Mouse (Mus musculus) heart, embryonic 14.5 days (tissue): Measurements from ENCODE around the gene Zfp444. TPM values are rescaled to one million over a fixed set of nuclear protein-coding genes. Genes with fewer than 3 reads are reported as not detected.

ENCODE experiments used
- ATAC-seq: fragments of 200-750 bp; cut with Nextera tagmentation; 2 replicates; pipeline ENCODE4 v1.8.0; 2017; ENCODE audit warnings: low read depth, moderate TSS enrichment; ENCODE audit not compliant: insufficient number of reproducible peaks, insufficient read depth, low FRiP score
- H3K27ac ChIP-seq, 2 experiments: fragments of 200-500 bp in 1 of 2; fragments of 300-500 bp in 1 of 2; sonication (generic) in 1 of 2; replicated peaks in 1 of 2; 2 replicates each; pipeline ENCODE4 v1.5.1; 2012 to 2014; ENCODE audit warnings: low read depth in 2 of 2, low read length in 2 of 2, control low read depth in 1 of 2, mild to moderate bottlenecking in 1 of 2, mixed read lengths in 1 of 2; ENCODE audit not compliant: control insufficient read depth in 1 of 2, insufficient read depth in 1 of 2
- H3K27me3 ChIP-seq: fragments of 300-500 bp; sonication (generic); 2 replicates; pipeline ENCODE4 v1.6.1; 2014; ENCODE audit warnings: mild to moderate bottlenecking, low read length, control low read depth; ENCODE audit not compliant: control insufficient read depth, insufficient read depth
- H3K36me3 ChIP-seq: fragments of 300-500 bp; sonication (generic); 2 replicates; pipeline ENCODE4 v1.6.1; 2014; ENCODE audit warnings: mild to moderate bottlenecking, control low read depth, low read length, mixed read lengths; ENCODE audit not compliant: control insufficient read depth, insufficient read depth
- H3K4me1 ChIP-seq, 2 experiments: fragments of 200-500 bp in 1 of 2; fragments of 300-500 bp in 1 of 2; sonication (generic) in 1 of 2; 2 replicates each; pipeline ENCODE4 v1.6.1; 2012 to 2014; ENCODE audit warnings: low read length in 2 of 2, control low read depth in 1 of 2, mixed read lengths in 1 of 2; ENCODE audit not compliant: control insufficient read depth in 2 of 2, insufficient read depth in 2 of 2
- H3K4me2 ChIP-seq: fragments of 300-500 bp; sonication (generic); 2 replicates; pipeline ENCODE4 v1.6.1; 2014; ENCODE audit warnings: mild to moderate bottlenecking, low read length
- H3K4me3 ChIP-seq, 2 experiments: fragments of 200-500 bp in 1 of 2; fragments of 300-500 bp in 1 of 2; sonication (generic) in 1 of 2; 2 replicates each; pipeline ENCODE4 v1.5.1; 2012 to 2014; ENCODE audit warnings: low read length in 2 of 2, mild to moderate bottlenecking in 2 of 2, control low read depth in 1 of 2, low read depth in 1 of 2, moderate library complexity in 1 of 2; ENCODE audit not compliant: control insufficient read depth in 1 of 2, insufficient read depth in 1 of 2
- H3K9ac ChIP-seq: fragments of 300-500 bp; sonication (generic); 2 replicates; pipeline ENCODE4 v1.6.1; 2014; ENCODE audit warnings: mild to moderate bottlenecking, low read length
- H3K9me3 ChIP-seq: fragments of 300-500 bp; sonication (generic); 2 replicates; pipeline ENCODE4 v1.6.1; 2016; ENCODE audit warnings: low read length, control low read depth; ENCODE audit not compliant: control insufficient read depth
- WGBS: fragments of 180-500 bp; shearing (Covaris S2); extraction: QIAGEN DNeasy Blood & Tissue Kit; methylation state at CpG from one replicate; pipeline ENCODE4 v1.1.7; 2014; 5-methylcytosine and 5-hydroxymethylcytosine counted together
- polyA plus RNA-seq: library from polyadenylated mRNA; unstranded; fragments of >200 nt; fragmentation: Nextera tagmentation; extraction: Ambion mirVana; gene quantifications from 2 replicates; pipeline ENCODE4 v1.2.1, GENCODE M21; 2014

Gene Zfp444
- polyA plus RNA-seq, 1 experiment from 2014 or later, result 29.3 TPM

DNA sequence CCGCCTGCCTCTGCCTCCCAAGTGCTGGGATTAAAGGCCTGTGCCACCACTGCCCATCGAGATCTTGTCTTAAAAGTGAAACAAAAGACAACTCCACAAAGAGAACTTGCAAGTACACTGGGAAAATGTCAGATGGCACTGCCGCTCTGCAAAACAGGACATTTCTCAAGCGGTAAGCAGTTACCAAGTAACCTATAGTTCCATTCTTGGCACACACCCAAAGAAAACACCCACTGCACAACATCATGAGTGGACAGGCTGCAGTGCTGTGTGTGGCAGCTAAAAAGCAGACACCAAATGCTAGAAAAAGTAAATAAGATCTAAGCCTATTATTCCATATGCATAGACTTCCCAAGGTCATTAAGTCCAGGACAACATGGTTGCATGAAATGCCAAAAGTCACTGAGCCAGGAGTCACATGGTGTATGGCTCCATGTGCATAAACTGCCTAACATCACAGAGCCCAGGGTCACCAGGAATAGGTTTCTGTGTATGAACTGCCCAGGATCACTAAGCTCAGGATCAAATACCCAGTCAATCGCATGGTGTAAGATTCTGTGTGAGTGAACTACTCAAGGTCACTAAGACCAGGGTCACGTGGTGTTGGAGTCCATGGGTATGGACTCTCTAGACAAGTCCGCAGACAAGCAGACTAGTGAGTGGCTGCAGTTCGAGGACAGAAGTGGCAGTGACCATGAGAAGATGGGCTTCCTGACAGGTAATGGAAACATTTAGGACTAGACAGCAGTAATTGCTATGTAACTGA, 26.4 kb upstream of the Zfp444 start:
- H3K9me3 ChIP-seq, result no peaks in the 10 kb centered on the region
- peaks cover 45 to 70% of the 10 kb centered on the region in 2 experiments for H3K4me1 ChIP-seq
- no peak overlapping the region for H3K9ac ChIP-seq
- no peak overlapping the region for H3K4me3 ChIP-seq
- H3K36me3 ChIP-seq, result peaks cover 16% of the 10 kb centered on the region
- H3K27ac ChIP-seq, result peak overlapping the region; percentile 19 to 79
- ATAC-seq, result no peak
- no peak overlapping the region; the same call in 1 of the 2 replicates for H3K4me2 ChIP-seq
- 64% methylated on average over 8 of the region's 8 CpGs for WGBS
- no peaks in the 10 kb centered on the region for H3K27me3 ChIP-seq

DNA sequence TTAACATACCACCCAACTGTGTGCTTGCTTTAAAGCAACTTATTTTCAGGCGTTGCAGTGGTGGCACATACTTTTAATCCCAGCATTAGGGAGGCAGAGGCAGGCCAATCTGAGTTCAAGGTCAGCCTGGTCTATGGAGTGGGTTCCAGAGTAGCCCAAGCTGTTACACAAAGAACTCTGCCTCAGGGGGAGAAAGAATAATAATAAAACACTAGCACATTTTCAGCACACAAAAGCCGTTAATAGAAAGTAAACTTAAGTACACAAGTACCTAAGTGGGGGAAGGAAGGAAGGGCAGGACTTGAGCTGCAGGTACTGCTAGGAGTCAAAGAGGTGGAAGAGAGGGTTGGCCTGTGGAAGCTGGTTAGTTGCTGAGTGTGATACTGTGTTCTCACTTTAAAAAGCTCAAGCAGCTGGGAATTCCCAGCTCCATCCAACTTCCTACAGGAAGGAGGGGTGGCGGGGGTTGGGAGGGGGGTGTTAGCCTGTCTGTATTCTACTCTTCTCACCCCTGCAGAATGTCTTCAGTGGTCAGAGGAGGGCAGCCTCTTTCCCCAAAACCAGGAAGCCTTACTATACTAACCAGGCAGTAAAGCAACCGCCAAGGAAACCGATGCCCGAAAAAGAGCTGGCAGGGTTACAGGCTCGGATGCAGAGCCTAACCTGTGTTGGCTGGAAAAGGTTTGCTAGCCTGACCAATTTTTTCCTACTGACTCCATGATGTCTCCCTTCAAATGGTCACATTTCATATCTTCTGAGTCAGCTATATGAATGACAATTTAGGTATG, 25.6 kb upstream of the Zfp444 start:
- no peak for ATAC-seq
- peaks cover 9% of the 10 kb centered on the region for H3K36me3 ChIP-seq
- H3K27ac ChIP-seq, result peak overlapping the region; percentile 30 to 79
- 50% methylated on average over 7 of the region's 7 CpGs for WGBS
- H3K27me3 ChIP-seq, result no peaks in the 10 kb centered on the region
- H3K9ac ChIP-seq, result 0 out of 2 replicates have a peak overlapping the region, but pooled peaks have one; percentile 13
- H3K4me1 ChIP-seq, result peaks cover 50 to 71% of the 10 kb centered on the region in 2 experiments
- no peak overlapping the region for H3K4me3 ChIP-seq
- H3K4me2 ChIP-seq, result peak overlapping the region; percentile 14
- H3K9me3 ChIP-seq, result no peaks in the 10 kb centered on the region

DNA sequence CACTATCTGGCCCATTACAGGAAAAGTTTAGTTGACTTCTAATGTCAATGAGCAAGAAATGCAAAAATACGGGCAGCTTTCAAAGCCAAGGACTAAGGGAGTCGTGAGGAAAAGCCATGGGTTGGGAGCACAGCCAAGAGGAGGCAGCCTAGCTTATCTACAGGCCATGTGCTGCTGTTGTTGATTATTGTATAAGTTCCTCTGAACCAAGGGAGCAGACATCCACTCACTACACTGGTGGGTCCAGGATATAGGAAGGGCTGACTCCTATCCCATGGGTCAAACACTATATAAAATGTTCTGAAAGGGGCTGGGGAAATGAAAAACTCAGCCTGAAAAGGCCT, 25.1 kb upstream of the Zfp444 start:
- peaks cover 51 to 76% of the 10 kb centered on the region in 2 experiments for H3K4me1 ChIP-seq
- H3K36me3 ChIP-seq, result peaks cover 3% of the 10 kb centered on the region
- H3K4me2 ChIP-seq, result peak overlapping the region; percentile 14
- ATAC-seq, result peak; percentile 36; the same call in 1 of the 2 replicates
- H3K27me3 ChIP-seq, result no peaks in the 10 kb centered on the region
- 7% methylated on average over 2 of the region's 2 CpGs for WGBS
- no peak overlapping the region for H3K9ac ChIP-seq
- H3K27ac ChIP-seq, result peak overlapping the region; percentile 30 to 79; a peak in 3 of 4 replicates
- H3K9me3 ChIP-seq, result no peaks in the 10 kb centered on the region
- no peak overlapping the region for H3K4me3 ChIP-seq

DNA sequence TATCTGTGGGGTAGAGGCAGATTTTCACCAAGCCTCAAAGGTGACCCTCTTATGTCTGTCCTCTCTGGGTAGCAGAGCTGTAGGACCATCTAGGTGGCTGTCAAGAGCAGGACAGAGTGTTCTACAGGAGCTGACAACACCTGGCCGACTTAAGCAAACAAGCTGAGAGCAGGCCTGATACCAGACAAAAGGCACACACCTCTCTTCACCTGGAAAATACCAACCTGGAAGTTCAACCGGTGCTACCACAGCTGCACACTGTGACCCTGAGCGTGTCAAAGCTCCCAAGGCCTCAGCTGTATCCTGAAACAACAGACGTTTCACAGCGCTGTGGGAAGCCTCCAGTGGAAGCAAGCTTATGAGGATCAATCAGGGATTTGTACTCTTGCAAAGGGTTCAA, 24.3 kb upstream of the Zfp444 start:
- Histone ChIP-seq H3K36me3 (no peaks in the 10 kb centered on the region), H3K9ac (peak overlapping the region; percentile 22), H3K4me3 (no peak overlapping the region), H3K27me3 (no peaks in the 10 kb centered on the region), H3K4me1 (peaks cover 54 to 80% of the 10 kb centered on the region in 2 experiments), H3K9me3 (no peaks in the 10 kb centered on the region), H3K4me2 (no peak overlapping the region; the same call in 1 of the 2 replicates), H3K27ac (peak overlapping the region; percentile 30 to 79; a peak in 2 of 4 replicates)
- no peak for ATAC-seq
- 66% methylated on average over 5 of the region's 5 CpGs for WGBS

DNA sequence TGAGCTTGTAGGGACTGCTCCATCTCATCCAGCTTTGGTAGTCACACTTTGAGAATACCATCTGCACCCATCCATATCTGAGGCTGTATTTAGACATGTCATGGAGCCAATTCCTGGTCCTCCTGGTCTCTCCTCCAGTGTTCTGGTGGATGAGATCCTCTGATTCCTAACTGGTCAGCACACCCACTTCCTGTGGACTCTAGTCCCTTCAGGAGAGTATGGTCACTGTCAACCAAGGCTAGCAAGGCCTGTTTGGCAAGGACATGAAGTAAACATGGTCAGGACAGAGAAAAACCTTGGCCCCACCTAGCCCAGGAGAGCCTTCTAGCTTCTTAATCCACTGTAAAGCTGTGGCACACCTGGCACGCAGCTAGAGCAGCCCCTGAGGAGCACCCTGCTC, 20.8 kb upstream of the Zfp444 start:
- WGBS, result 95% methylated on average over 1 of the region's 1 CpGs
- Histone ChIP-seq H3K4me1 (peaks cover 39 to 70% of the 10 kb centered on the region in 2 experiments), H3K4me2 (no peak overlapping the region), H3K36me3 (no peaks in the 10 kb centered on the region), H3K4me3 (no peak overlapping the region), H3K9ac (no peak overlapping the region), H3K27ac (no peak overlapping the region), H3K27me3 (no peaks in the 10 kb centered on the region), H3K9me3 (no peaks in the 10 kb centered on the region)
- ATAC-seq, result no peak

DNA sequence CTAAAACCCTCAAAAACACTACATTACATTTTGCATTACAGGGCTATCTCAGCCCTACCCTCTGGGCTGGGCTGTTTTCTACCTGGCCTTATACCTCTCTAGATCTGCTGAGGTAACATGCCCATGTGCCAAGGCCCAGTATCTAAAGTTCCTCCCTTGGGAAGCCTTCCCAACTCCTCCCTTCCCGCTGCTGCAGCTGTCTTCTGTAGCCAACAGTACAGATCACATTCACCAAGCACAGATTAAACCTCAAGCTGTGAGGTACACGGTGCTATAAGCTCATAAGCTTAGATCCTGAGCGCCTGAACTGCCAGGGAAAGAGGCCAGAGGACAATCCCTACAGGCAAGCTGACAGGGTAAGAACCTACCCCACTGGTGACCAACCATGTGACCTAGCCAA, 20.0 kb upstream of the Zfp444 start:
- Histone ChIP-seq H3K27ac (no peak overlapping the region), H3K27me3 (no peaks in the 10 kb centered on the region), H3K4me1 (peaks cover 36 to 68% of the 10 kb centered on the region in 2 experiments), H3K4me2 (no peak overlapping the region), H3K9me3 (no peaks in the 10 kb centered on the region), H3K36me3 (no peaks in the 10 kb centered on the region), H3K9ac (no peak overlapping the region), H3K4me3 (no peak overlapping the region)
- no peak for ATAC-seq
- WGBS, result 74% methylated on average over 3 of the region's 3 CpGs

DNA sequence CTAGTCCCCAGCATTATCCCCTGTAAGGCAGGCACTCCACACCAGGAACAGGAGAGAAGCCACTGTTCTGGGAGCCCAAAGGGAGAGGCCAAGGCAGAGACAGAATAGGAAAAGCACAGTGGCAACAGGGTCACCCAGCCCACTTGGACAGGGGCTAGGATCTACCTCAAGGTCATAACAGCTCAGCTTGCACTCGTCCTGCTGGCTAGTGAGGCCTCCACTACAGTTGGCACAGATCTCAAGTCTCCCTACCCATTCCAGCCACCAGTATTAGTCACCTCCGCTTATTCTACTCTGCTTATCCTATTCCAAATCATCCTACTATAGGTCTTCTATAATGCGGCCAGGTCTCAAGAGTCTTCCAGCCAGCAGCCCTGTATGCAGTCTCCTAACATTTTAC, 18.9 kb upstream of the Zfp444 start:
- Histone ChIP-seq H3K9ac (no peak overlapping the region), H3K4me3 (no peak overlapping the region), H3K9me3 (no peaks in the 10 kb centered on the region), H3K27me3 (no peaks in the 10 kb centered on the region), H3K36me3 (no peaks in the 10 kb centered on the region), H3K27ac (0 out of 4 replicates have a peak overlapping the region, but pooled peaks of 1 of the 2 experiments have one; percentile 16), H3K4me2 (no peak overlapping the region), H3K4me1 (peaks cover 29 to 61% of the 10 kb centered on the region in 2 experiments)
- 72% methylated on average over 3 of the region's 3 CpGs for WGBS
- ATAC-seq, result no peak
